Mouse (Mus musculus): ENCODE measurements around the gene Wfdc3.

DNA sequence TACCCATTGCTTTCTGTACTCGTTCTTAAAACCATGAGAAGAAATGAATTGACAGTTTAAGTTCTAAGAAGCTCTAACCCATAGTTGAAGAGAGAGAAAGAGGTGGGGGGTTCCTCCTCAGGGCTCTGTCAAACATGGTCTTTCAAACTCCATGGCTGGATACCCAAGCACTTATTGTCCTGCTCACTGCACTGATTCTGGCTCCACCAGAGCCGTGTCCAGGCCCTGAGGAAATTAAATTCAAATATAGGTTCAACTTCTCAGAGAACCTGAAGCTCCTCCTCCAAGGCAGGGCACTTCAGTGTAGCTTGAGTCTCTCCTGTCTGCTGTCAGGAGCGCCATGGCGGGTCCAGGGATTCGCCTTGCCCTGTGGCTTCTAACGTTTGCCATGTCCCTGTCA, 30.7 kb downstream of the Wfdc3 start, which contains the start of gene Spint5:
- TF ChIP-seq CTCF (conservative IDR thresholded peaks at IDR 0.05; ENCODE audit: insufficient read depth, insufficient read length, low read depth, low read length): no peak
- no peak for TF ChIP-seq POLR2A (IDR thresholded peaks at IDR 0.05; ENCODE audit: low read depth, low read length)
